Mouse (Mus musculus) neural tube, postnatal 0 days (tissue): ENCODE results near the gene Mettl18. TPM values are rescaled to one million over a fixed set of nuclear protein-coding genes. Genes with fewer than 3 reads are reported as not detected.

Experiments
- polyA plus RNA-seq: library from polyadenylated mRNA; unstranded; fragments of >200 nt; fragmentation: Nextera tagmentation; extraction: Ambion mirVana; gene quantifications from 2 replicates; pipeline ENCODE4 v1.2.1, GENCODE M21; 2015

Mettl18 gene
- polyA plus RNA-seq: 7.2 and 7.8 TPM in 2 replicates

GRCm38 (mm10) chr1:163994721-163995608 lies at the start of gene Mettl18, which contains the start of gene BC055324:
TSS of gene Mettl18 (plus strand) at chr1:163994889.
TSS of gene BC055324 (minus strand) at chr1:163994796.

Other genes with a start within 250 kb of the Mettl18 start
- 115 and 121 TPM in 2 replicates for gene Kifap3, start 215.3 kb upstream of the Mettl18 start, polyA plus RNA-seq
- gene Scyl3, start 65.8 kb upstream of the Mettl18 start, polyA plus RNA-seq: 12.2 and 12.7 TPM in 2 replicates
- gene BC055324, start 93 bp upstream of the Mettl18 start, polyA plus RNA-seq: 1.7 and 2.7 TPM in 2 replicates
- gene Sele, start 53.3 kb downstream of the Mettl18 start, polyA plus RNA-seq: not detected in 2 replicates
- 0.12 TPM in 1 of 2 replicates, not detected in the other for gene Sell, start 67.1 kb downstream of the Mettl18 start, polyA plus RNA-seq
- 0.09 and 0.18 TPM in 2 replicates for gene Selp, start 120.4 kb downstream of the Mettl18 start, polyA plus RNA-seq
- gene F5, start 156.9 kb downstream of the Mettl18 start, polyA plus RNA-seq: 0.14 and 0.17 TPM in 2 replicates